Mouse (Mus musculus) layer of hippocampus, adult 8-10 months (tissue): ENCODE measurements around the gene Ccl27b. TPM values are rescaled to one million over a fixed set of nuclear protein-coding genes. Genes with fewer than 3 reads are reported as not detected.
"Not testable (repeated sequence)": the region's sequence is repeated elsewhere in the genome, so short reads cannot be mapped to it uniquely, and the experiment has no call there.

ENCODE experiments used
- DNase-seq, 2 experiments: peaks; one replicate each; pipeline ENCODE4 v3.0.0; 2022; ENCODE audit warnings: low spot score in 2 of 2
- total RNA-seq, 4 experiments: library from RNA; stranded (reverse); gene quantifications; 2 replicates each; pipeline ENCODE4 v1.2.4; 2022

Gene Ccl27b
- 1 to 10 TPM in 1 of 4 experiments, not detected in 3; 1.8 TPM for total RNA-seq

- not testable (repeated sequence) for DNase-seq
These were observed at the start of gene Ccl27b for GRCm38 (mm10) chr4:42654951-42655350. Gene Ccl27b, plus strand, starts transcription at chr4:42655251.

GRCm38 (mm10) chr4:42611895-42612294, 43.2 kb upstream of the Ccl27b start, which contains the start of gene Gm10591:
Gene Gm10591, plus strand, starts transcription at chr4:42612195.
- DNase-seq, result not testable (repeated sequence)

GRCm38 (mm10) chr4:42629419-42629818, 25.6 kb upstream of the Ccl27b start, which contains the start of gene Gm2564:
Gene Gm2564, plus strand, starts transcription at chr4:42629719.
- DNase-seq, result not testable (repeated sequence)

GRCm38 (mm10) chr4:42661793-42662192, 6.7 kb downstream of the Ccl27b start, which contains the start of gene Il11ra2:
Gene Il11ra2, minus strand, starts transcription at chr4:42661893.
- DNase-seq, result not testable (repeated sequence)

GRCm38 (mm10) chr4:42675415-42675814, 20.4 kb downstream of the Ccl27b start:
- not testable (repeated sequence) for DNase-seq

- not testable (repeated sequence) for DNase-seq
These were observed 24.3 kb downstream of the Ccl27b start for GRCm38 (mm10) chr4:42679365-42679764.

GRCm38 (mm10) chr4:42680374-42681356, 25.6 kb downstream of the Ccl27b start:
- not testable (repeated sequence) for DNase-seq

- not testable (repeated sequence) for DNase-seq
These were observed 26.6 kb downstream of the Ccl27b start for GRCm38 (mm10) chr4:42681473-42682182.

GRCm38 (mm10) chr4:42682183-42682524, 27.1 kb downstream of the Ccl27b start:
- not testable (repeated sequence) for DNase-seq

Other genes starting within 250 kb of the Ccl27b start
- gene Gm21586, start 215.9 kb upstream of the Ccl27b start, total RNA-seq, result not detected
- 1 to 10 TPM; 2.2 to 3.9 (median 2.9) TPM for gene Gm2163, start 188.5 kb upstream of the Ccl27b start, total RNA-seq
- gene Fam205a2, start 127.1 kb upstream of the Ccl27b start, total RNA-seq, result under 1 TPM; 0.14 to 0.61 (median 0.39) TPM
- not detected for gene Gm10591, start 43.1 kb upstream of the Ccl27b start, total RNA-seq
- 10 to 100 TPM; 10.1 to 14.7 (median 12.6) TPM for gene Gm2564, start 25.5 kb upstream of the Ccl27b start, total RNA-seq
- gene Il11ra2, start 6.6 kb downstream of the Ccl27b start, total RNA-seq, result not detected
- 1 to 10 TPM in 2 of 4 experiments, under 1 TPM in 2; 0.77 to 1.9 (median 1.00) TPM for gene 4930578G10Rik, start 80.3 kb downstream of the Ccl27b start, total RNA-seq
- 1 to 10 TPM in 2 of 4 experiments, not detected in 2; 1.3 TPM for gene Ccl19, start 101.3 kb downstream of the Ccl27b start, total RNA-seq
- not detected for gene Ccl21a, start 118.7 kb downstream of the Ccl27b start, total RNA-seq
- gene Fam205a1, start 198.6 kb downstream of the Ccl27b start, total RNA-seq, result not detected
- 1 to 10 TPM in 2 of 4 experiments, under 1 TPM in 2; 0.91 to 1.2 (median 1.1) TPM for gene Gm12394, start 201.5 kb downstream of the Ccl27b start, total RNA-seq
- gene Fam205c, start 219.0 kb downstream of the Ccl27b start, total RNA-seq, result under 1 TPM in 2 of 4 experiments, not detected in 2; 0.50 to 0.52 TPM